Mouse (Mus musculus) MEL (cell line): Measurements from ENCODE around the gene Rpusd4. TPM values are rescaled to one million over a fixed set of nuclear protein-coding genes. Genes with fewer than 3 reads are reported as not detected.

ENCODE experiments used
- DNase-seq: peaks from one replicate; pipeline ENCODE4 v3.0.0; 2011; ENCODE audit warnings: low read depth, low spot score
- H3K27ac ChIP-seq: 2 replicates; pipeline ENCODE4 v1.5.1; 2012; ENCODE audit warnings: low read depth, mild to moderate bottlenecking, control low read depth, low read length, moderate library complexity; ENCODE audit not compliant: control insufficient read depth
- H3K27me3 ChIP-seq, 2 experiments: fragments of 150-350 bp in 1 of 2; sonication (generic) in 1 of 2; 2 replicates each; pipeline ENCODE4 v1.6.1; 2012; ENCODE audit warnings: low read length in 2 of 2, mild to moderate bottlenecking in 2 of 2, improper control_type of control experiment in 1 of 2, moderate library complexity in 1 of 2; ENCODE audit not compliant: insufficient read depth in 2 of 2, control insufficient read depth in 1 of 2
- H3K36me3 ChIP-seq, 2 experiments: 2 replicates each; pipeline ENCODE4 v1.6.1; 2012 to 2014; ENCODE audit warnings: low read length in 2 of 2, improper control_type of control experiment in 1 of 2, inconsistent platforms in 1 of 2, mild to moderate bottlenecking in 1 of 2; ENCODE audit not compliant: insufficient read depth in 2 of 2, control insufficient read depth in 1 of 2
- H3K4me1 ChIP-seq, 2 experiments: fragments of 150-350 bp in 1 of 2; sonication (generic) in 1 of 2; 2 replicates each; pipeline ENCODE4 v1.6.1; 2012; ENCODE audit warnings: low read length in 2 of 2, improper control_type of control experiment in 1 of 2, mild to moderate bottlenecking in 1 of 2; ENCODE audit not compliant: insufficient read depth in 2 of 2, control insufficient read depth in 1 of 2
- H3K4me3 ChIP-seq, 2 experiments: fragments of 150-350 bp in 1 of 2; sonication (generic) in 1 of 2; 2 replicates each; pipeline ENCODE4 v1.5.1; 2012; ENCODE audit warnings: low read depth in 2 of 2, low read length in 2 of 2, mild to moderate bottlenecking in 2 of 2, moderate library complexity in 2 of 2, control low read depth in 1 of 2, improper control_type of control experiment in 1 of 2; ENCODE audit not compliant: control insufficient read depth in 1 of 2, insufficient read depth in 1 of 2
- H3K79me2 ChIP-seq: 2 replicates; pipeline ENCODE4 v1.6.1; 2012; ENCODE audit warnings: mild to moderate bottlenecking, low read length, moderate library complexity; ENCODE audit not compliant: control insufficient read depth, poor library complexity, insufficient read depth
- H3K9ac ChIP-seq: 2 replicates; pipeline ENCODE4 v1.6.1; 2012; ENCODE audit warnings: low read depth, mild to moderate bottlenecking, control low read depth, low read length, moderate library complexity; ENCODE audit not compliant: control insufficient read depth, poor library complexity, severe bottlenecking
- H3K9me3 ChIP-seq: fragments of 150-350 bp; sonication (generic); replicated peaks from 2 replicates; pipeline ENCODE4 v1.6.1; 2012; ENCODE audit warnings: mild to moderate bottlenecking, low read length, improper control_type of control experiment, moderate library complexity; ENCODE audit not compliant: insufficient read depth
- CHD1 ChIP-seq: IDR thresholded peaks from 2 replicates; pipeline ENCODE4 v1.6.1; 2012; ENCODE audit warnings: low read depth, mild to moderate bottlenecking, inconsistent platforms, low read length, improper control_type of control experiment
- CHD2 ChIP-seq: IDR thresholded peaks from 2 replicates; pipeline ENCODE4 v1.6.1; 2011; ENCODE audit warnings: low read length, improper control_type of control experiment
- CTCF ChIP-seq, 3 experiments: IDR thresholded peaks in 2 of 3; conservative IDR thresholded peaks in 1 of 3; 2 replicates each; pipeline ENCODE4 v1.5.1; 2011 to 2012; ENCODE audit warnings: low read length in 3 of 3, low read depth in 2 of 3, mild to moderate bottlenecking in 2 of 3, improper control_type of control experiment in 1 of 3, inconsistent platforms in 1 of 3, mixed read lengths in 1 of 3, moderate library complexity in 1 of 3; ENCODE audit not compliant: control insufficient read depth in 1 of 3, insufficient read depth in 1 of 3, poor library complexity in 1 of 3, severe bottlenecking in 1 of 3
- E2F4 ChIP-seq: IDR thresholded peaks from 2 replicates; pipeline ENCODE4 v1.6.1; 2011; ENCODE audit warnings: low read depth, low read length, improper control_type of control experiment, borderline replicate concordance
- GABPA ChIP-seq: IDR thresholded peaks from 2 replicates; pipeline ENCODE4 v1.6.1; 2012; ENCODE audit warnings: low read depth, mild to moderate bottlenecking, inconsistent platforms, low read length, improper control_type of control experiment, moderate library complexity
- GATA1 ChIP-seq: IDR thresholded peaks from 2 replicates; pipeline ENCODE4 v1.6.1; 2011; ENCODE audit warnings: low read depth, low read length, improper control_type of control experiment
- HCFC1 ChIP-seq: IDR thresholded peaks from 2 replicates; pipeline ENCODE4 v1.6.1; 2012; ENCODE audit warnings: low read depth, mild to moderate bottlenecking, inconsistent platforms, low read length, improper control_type of control experiment, moderate library complexity
- KAT2A ChIP-seq: conservative IDR thresholded peaks from 2 replicates; pipeline ENCODE4 v1.6.1; 2012; ENCODE audit warnings: low read depth, low read length, improper control_type of control experiment, inconsistent platforms
- MAX ChIP-seq: IDR thresholded peaks from 2 replicates; pipeline ENCODE4 v1.6.1; 2011; ENCODE audit warnings: low read length, improper control_type of control experiment
- MAZ ChIP-seq: IDR thresholded peaks from 2 replicates; pipeline ENCODE4 v1.6.1; 2012; ENCODE audit warnings: low read depth, mild to moderate bottlenecking, inconsistent platforms, low read length, improper control_type of control experiment
- MXI1 ChIP-seq: IDR thresholded peaks from 2 replicates; pipeline ENCODE4 v1.6.1; 2011; ENCODE audit warnings: mild to moderate bottlenecking, low read depth, low read length, improper control_type of control experiment
- MYC ChIP-seq: IDR thresholded peaks from 2 replicates; pipeline ENCODE4 v1.6.1; 2011; ENCODE audit warnings: low read depth, mild to moderate bottlenecking, low read length, improper control_type of control experiment, moderate library complexity
- NELFE ChIP-seq: IDR thresholded peaks from 2 replicates; pipeline ENCODE4 v1.6.1; 2011; ENCODE audit warnings: low read depth, low read length, improper control_type of control experiment
- POLR2AphosphoS2 ChIP-seq: IDR thresholded peaks from 2 replicates; pipeline ENCODE4 v1.6.1; 2011; ENCODE audit warnings: low read length, improper control_type of control experiment
- POLR2AphosphoS5 ChIP-seq: IDR thresholded peaks from 2 replicates; pipeline ENCODE4 v1.6.1; 2012; ENCODE audit warnings: low read depth, borderline replicate concordance, mild to moderate bottlenecking, inconsistent platforms, low read length, moderate library complexity, mixed read lengths
- RCOR1 ChIP-seq: IDR thresholded peaks from 2 replicates; pipeline ENCODE4 v1.6.1; 2012; ENCODE audit warnings: low read depth, mild to moderate bottlenecking, inconsistent platforms, low read length, improper control_type of control experiment
- SIN3A ChIP-seq: IDR thresholded peaks from 2 replicates; pipeline ENCODE4 v1.6.1; 2012; ENCODE audit warnings: low read length, improper control_type of control experiment, inconsistent platforms
- TBP ChIP-seq: IDR thresholded peaks from 2 replicates; pipeline ENCODE4 v1.8.0; 2011; ENCODE audit warnings: low read depth, low read length, improper control_type of control experiment
- USF1 ChIP-seq: IDR thresholded peaks from 2 replicates; pipeline ENCODE4 v1.6.1; 2014; ENCODE audit warnings: low read depth, mild to moderate bottlenecking, inconsistent platforms, low read length, improper control_type of control experiment, moderate library complexity
- USF2 ChIP-seq, 2 experiments: IDR thresholded peaks; 2 replicates each; pipeline ENCODE4 v1.6.1; 2011 to 2012; ENCODE audit warnings: improper control_type of control experiment in 2 of 2, low read length in 2 of 2, borderline replicate concordance in 1 of 2, inconsistent platforms in 1 of 2, low read depth in 1 of 2, mild to moderate bottlenecking in 1 of 2; ENCODE audit not compliant: insufficient read depth in 1 of 2
- ZKSCAN1 ChIP-seq: IDR thresholded peaks from 2 replicates; pipeline ENCODE4 v1.6.1; 2012; ENCODE audit warnings: low read depth, mild to moderate bottlenecking, inconsistent platforms, low read length, improper control_type of control experiment, moderate library complexity
- ZNF384 ChIP-seq: IDR thresholded peaks from 2 replicates; pipeline ENCODE4 v1.6.1; 2012; ENCODE audit warnings: low read depth, mild to moderate bottlenecking, inconsistent platforms, low read length, improper control_type of control experiment
- polyA plus RNA-seq, 2 experiments: library from polyadenylated mRNA; stranded (reverse) in 1 of 2; unstranded in 1 of 2; fragments of >175 nt in 1 of 2; fragments of >200 nt in 1 of 2; gene quantifications; 2 replicates each; pipeline versions ENCODE4 v1.2.1 to v1.2.4; 2012; ENCODE audit warnings: low replicate concordance in 2 of 2, low read depth in 1 of 2; ENCODE audit not compliant: insufficient read length in 2 of 2, insufficient read depth in 1 of 2, missing spikeins in 1 of 2
- total RNA-seq: library from RNA; depleted of rRNA; stranded (reverse); fragments of 300-350 nt; gene quantifications from 2 replicates; pipeline ENCODE4 v1.2.3, GENCODE M21; 2012

Rpusd4 gene
- total and polyA plus RNA-seq, 3 experiments: 36.3 to 40.9 TPM; not detected in 1

DNA sequence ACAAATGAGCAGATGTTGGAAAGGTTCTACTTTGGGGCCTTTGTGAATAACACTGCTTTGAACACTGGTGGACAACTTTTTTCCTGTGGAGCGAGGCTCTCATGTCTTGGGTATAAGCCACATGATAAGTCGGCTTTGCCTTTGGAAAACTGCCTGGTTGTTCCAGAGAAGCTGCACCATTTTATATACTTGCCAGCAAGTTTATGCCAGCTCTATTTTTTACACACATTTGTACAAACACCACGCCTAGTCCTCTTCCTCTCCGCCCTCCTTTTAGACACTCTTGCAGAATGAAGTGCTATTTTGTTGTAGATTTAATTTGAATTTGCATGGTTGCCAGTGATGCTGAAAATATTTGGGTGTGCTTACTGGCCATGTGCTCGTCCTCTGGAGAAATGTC is 25.8 kb downstream of the Rpusd4 start:
- H3K36me3 ChIP-seq: no peaks in the 10 kb centered on the region
- TF ChIP-seq KAT2A: no peak
- no peak for TF ChIP-seq MAX
- TF ChIP-seq POLR2AphosphoS2: no peak
- no peak for TF ChIP-seq ZNF384
- TF ChIP-seq SIN3A: no peak
- TF ChIP-seq MXI1: no peak
- TF ChIP-seq GATA1: no peak
- TF ChIP-seq, all 39 proteins: peak for 0
- DNase-seq: no peak
- Histone ChIP-seq H3K9ac (no peak overlapping the region), H3K9me3 (no peaks in the 10 kb centered on the region), H3K27ac (no peak overlapping the region), H3K27me3 (no peaks in the 10 kb centered on the region; a peak in 2 of 4 replicates), H3K4me3 (no peak overlapping the region), H3K4me1 (no peaks in the 10 kb centered on the region), H3K79me2 (no peaks in the 10 kb centered on the region)

DNA sequence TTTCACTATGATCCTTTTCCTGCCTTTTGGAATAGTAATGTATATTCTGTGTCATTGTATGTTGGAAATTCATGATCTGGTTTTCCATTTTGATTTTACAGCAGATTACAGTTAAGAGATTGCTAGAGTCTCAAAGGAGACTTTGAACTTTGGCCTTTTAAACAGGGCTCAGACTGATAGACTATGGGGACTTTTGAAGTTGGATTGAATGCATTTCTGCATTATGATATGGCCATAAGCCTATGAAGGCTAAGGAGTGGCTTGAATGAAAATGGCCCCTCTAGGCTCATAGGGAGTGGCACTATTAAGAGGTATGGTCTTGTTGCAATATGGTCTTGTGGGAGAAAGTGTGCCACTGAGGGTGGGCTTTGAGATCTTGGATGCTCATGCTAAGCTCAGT is 30.1 kb downstream of the Rpusd4 start:
- H3K36me3 ChIP-seq: no peaks in the 10 kb centered on the region
- no peak overlapping the region for H3K4me3 ChIP-seq
- no peaks in the 10 kb centered on the region; a peak in 2 of 4 replicates for H3K27me3 ChIP-seq
- TF ChIP-seq HCFC1 (no peak), USF1 (no peak), MAZ (no peak), E2F4 (no peak), GABPA (no peak), NELFE (no peak), MYC (no peak), ZKSCAN1 (no peak), CHD1 (no peak), USF2 (IDR thresholded peaks at IDR 0.05; ENCODE audit: borderline replicate concordance in 1 of 2, insufficient read depth in 1 of 2, low read depth in 1 of 2, low read length in 2 of 2) (no peak), CTCF (IDR thresholded peaks at IDR 0.05 in 2 of 3, conservative IDR thresholded peaks at IDR 0.05 in 1 of 3; ENCODE audit: control insufficient read depth in 1 of 3, insufficient read depth in 1 of 3, low read depth in 2 of 3, low read length in 3 of 3, poor library complexity in 1 of 3, severe bottlenecking in 1 of 3) (no peak), CHD2 (no peak), POLR2AphosphoS5 (no peak), RCOR1 (no peak), TBP (no peak), MXI1 (no peak)
- no peak for DNase-seq
- H3K27ac ChIP-seq: no peak overlapping the region
- H3K4me1 ChIP-seq: no peaks in the 10 kb centered on the region
- H3K79me2 ChIP-seq: no peaks in the 10 kb centered on the region
- H3K9ac ChIP-seq: no peak overlapping the region
- no peaks in the 10 kb centered on the region for H3K9me3 ChIP-seq
